Mouse (Mus musculus) urinary bladder, adult 2 months (tissue): Measurements from ENCODE around the gene Havcr2. TPM values are rescaled to one million over a fixed set of nuclear protein-coding genes. Genes with fewer than 3 reads are reported as not detected.
"Not testable (repeated sequence)": the region's sequence is repeated elsewhere in the genome, so short reads cannot be mapped to it uniquely, and the experiment has no call there.

Experiments used
- DNase-seq: peaks from one replicate; pipeline ENCODE4 v3.0.0; 2022; ENCODE audit warnings: low spot score
- polyA plus RNA-seq: library from polyadenylated mRNA; depleted of rRNA; stranded (reverse); fragments of >200 nt; gene quantifications from 2 replicates; pipeline ENCODE4 v1.2.3, GENCODE M21; 2012; rRNA removed

Gene Havcr2
- polyA plus RNA-seq, 1 experiment, result 0.37 TPM

DNA sequence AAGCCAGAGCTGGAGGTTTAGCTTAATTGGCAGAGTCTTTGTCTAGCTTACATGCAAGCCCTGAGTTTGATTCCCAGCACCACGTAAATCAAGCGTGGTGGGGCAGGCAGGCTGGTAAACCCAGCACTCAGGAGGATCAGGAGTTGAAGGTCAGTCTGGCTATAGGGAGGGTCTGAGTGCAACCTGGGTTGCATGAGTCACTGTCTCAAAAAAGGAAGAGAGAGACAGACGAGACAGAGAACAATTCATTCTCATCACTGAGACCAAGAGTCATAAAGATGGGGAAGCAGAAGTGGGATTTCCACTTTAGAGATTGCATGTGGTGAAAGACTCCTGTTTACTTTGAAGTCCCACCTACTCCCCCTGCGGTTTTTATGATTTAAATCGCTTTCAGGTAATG lies 6.6 kb downstream of the Havcr2 start:
- no peak for DNase-seq

DNA sequence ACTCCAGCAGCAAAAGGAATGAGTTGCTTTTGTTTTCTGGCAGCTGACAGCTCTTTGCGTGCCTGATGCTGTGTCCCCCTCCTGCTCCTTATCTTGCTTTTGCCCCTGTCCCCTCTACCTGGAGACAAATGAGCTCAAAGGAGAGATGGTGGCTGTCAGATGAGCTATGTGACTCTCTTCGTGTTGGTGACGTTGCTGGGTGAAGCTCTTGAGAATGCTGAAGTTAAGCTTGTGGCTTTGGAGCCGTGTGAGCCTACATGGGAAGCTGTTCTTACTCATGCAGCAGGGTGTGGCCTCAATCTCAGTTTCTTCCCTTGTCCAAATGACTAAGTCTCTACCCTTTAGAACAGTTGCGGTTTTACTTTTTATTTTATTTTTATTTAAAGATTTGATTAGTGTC lies 7.2 kb downstream of the Havcr2 start:
- DNase-seq, result no peak

GRCm38 (mm10) chr11:46466878-46467277 lies 12.1 kb downstream of the Havcr2 start:
- no peak for DNase-seq

GRCm38 (mm10) chr11:46474220-46474619 lies 19.5 kb downstream of the Havcr2 start:
- no peak for DNase-seq

GRCm38 (mm10) chr11:46479311-46479710 lies 24.6 kb downstream of the Havcr2 start:
- DNase-seq, result no peak

DNA sequence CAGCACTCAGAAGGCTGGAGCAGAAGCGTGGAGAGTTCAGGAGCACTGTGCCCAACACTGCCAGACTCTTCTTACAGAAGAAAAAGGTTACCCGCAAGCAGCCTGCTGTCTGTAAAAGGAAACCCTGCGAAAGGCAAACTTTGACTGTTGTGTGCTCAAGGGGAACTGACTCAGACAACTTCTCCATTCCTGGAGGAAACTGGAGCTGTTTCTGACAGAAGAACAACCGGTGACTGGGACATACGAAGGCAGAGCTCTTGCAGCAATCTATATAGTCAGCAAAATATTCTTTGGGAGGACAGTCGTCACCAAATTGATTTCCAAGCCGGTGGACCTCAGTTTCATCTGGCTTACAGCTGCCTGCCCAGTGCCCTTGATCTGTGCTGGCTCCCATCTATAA lies 25.8 kb downstream of the Havcr2 start:
- no peak for DNase-seq

DNA sequence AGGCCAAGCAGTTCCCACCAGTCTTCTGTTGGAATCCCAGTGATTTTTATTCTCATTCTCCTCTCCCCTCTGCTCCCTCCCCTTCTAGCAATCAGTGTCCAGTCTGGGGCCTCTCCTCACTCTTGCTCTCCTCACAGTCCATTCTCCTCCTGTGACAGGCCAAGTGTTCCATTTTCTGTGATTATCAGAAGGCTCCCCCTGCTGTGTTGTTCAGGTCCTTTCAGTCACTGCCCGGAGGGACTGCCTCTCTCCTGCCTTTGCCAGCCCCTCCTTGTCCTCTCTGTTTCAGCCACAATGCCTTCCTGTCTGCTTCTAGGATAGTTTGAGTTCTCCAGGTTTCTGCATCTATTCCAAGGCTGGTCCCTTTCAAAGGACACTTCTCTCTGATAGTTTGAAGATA lies 33.5 kb downstream of the Havcr2 start:
- no peak for DNase-seq

DNA sequence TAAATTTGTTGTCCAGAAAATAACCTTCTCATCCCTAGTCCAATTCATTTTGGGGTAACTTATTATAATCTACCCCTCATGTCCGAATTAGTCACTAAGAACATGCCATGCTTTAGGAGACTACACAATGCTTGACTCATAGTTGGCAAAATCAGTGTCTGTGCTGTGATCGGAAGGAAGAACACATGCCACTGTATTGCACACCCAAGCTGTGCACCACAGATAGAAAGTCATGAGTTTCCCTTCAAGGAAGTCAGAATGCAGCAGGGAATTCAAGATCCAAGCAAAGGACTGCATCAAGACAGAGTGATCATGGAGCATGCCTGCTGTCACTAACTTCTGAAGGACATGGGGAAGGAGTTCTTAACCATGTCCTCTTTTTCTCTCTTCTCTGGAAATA lies 33.9 kb downstream of the Havcr2 start:
- no peak for DNase-seq

GRCm38 (mm10) chr11:46507146-46507545 lies 52.4 kb downstream of the Havcr2 start:
- DNase-seq, result no peak

DNA sequence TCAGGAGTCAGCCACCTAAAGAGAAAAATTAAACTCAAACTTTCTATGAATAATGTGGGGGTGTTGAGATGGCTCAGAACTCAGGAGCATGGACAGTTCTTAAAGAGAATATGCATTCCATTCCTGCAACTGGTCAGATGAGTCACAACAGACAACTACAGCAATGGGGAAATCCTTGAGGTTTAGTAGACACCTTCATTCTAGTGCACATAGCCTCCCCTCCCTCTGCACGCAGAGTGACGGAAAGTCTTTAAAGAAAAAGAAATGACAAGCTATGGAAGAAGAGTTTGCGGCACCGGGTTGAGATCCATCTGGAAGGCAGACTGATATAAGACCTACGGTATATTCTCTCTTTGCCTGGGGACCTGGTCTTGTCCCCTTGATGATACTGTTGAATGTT lies 55.2 kb downstream of the Havcr2 start:
- no peak for DNase-seq

- DNase-seq, result not testable (repeated sequence)
These were observed 66.6 kb downstream of the Havcr2 start for GRCm38 (mm10) chr11:46521341-46521740.

DNA sequence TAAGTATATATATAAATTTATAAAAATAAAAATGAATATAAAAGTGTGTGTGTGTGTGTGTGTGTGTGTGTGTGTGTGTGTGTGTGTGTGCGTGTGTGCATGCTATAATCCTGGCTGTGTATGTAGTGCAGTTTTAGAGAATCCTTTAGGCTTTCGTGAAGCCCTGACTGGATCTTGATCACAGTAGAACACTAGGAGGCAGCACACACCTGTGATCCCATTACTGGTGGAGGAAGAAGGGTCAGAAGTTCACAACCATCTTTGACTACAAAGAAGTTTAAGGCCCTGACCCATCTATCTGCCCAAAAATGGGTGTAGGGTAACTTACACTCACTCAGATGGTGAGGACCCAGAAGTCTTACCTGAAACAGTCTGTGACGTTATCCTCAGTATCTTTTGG lies 68.0 kb downstream of the Havcr2 start:
- no peak for DNase-seq

DNA sequence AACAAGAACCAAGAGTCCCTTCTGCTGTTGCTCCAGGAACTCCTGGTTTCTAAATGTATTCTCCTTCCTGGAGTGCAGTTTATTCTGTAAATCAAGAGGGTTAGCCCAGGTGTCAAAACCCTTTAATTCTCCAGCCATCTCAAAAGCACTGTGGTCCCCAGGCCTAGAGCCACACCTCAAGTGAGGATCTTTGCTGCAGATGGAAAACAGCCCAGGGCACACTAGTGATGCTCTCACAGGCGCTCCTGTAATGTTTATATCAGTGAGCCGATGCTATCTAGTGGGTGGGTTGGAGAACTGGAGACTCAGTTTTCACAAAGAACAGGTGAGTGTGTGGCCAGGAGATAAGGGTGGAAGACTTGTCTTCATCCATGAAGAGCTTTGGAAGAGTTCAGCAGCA lies 69.2 kb downstream of the Havcr2 start, which contains the start of gene Gm12169:
Gene Gm12169, plus strand, starts transcription at position 301 of the 400 bp plus-strand sequence.
- no peak for DNase-seq

DNA sequence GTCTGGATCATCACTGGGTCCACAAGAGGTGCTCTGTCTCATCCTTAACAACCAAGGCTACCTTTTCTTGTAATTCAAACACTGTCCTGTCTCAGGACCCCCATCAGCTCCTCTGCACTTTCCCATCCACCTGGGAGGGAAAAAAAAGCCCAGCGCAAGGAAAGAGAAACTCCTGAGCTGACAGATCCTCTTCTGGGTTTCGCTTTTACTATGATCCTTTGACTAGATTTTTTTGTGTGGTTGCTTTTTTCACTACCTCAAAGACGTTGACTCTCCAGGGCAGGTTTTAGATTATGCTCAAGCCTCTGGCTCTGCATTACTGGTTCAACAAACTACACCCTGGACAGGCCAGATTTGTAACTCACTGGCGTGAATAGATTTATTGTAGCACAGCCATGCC lies 75.4 kb downstream of the Havcr2 start:
- DNase-seq, result no peak

Other genes with a start within 250 kb of the Havcr2 start
- 0.07 TPM in 2 replicates for gene Fndc9, start 219.4 kb upstream of the Havcr2 start, polyA plus RNA-seq
- gene Cyfip2, start 142.1 kb upstream of the Havcr2 start, polyA plus RNA-seq, result 5.1 and 8.1 TPM in 2 replicates
- 0.47 and 0.65 TPM in 2 replicates for gene Itk, start 65.4 kb upstream of the Havcr2 start, polyA plus RNA-seq
- gene Fam71b, start 58.4 kb upstream of the Havcr2 start, polyA plus RNA-seq, result not detected in 2 replicates
- 37.6 and 38.1 TPM in 2 replicates for gene Med7, start 18.0 kb upstream of the Havcr2 start, polyA plus RNA-seq
- not detected in 2 replicates for gene Gm12169, start 69.3 kb downstream of the Havcr2 start, polyA plus RNA-seq
- gene BC053393, start 116.6 kb downstream of the Havcr2 start, polyA plus RNA-seq, result not detected in 2 replicates
- gene Dppa1, start 174.3 kb downstream of the Havcr2 start, polyA plus RNA-seq, result not detected in 2 replicates